Mouse (Mus musculus) embryonic facial prominence, embryonic 11.5 days (tissue): Measurements from ENCODE around the gene Kif13a. TPM values are rescaled to one million over a fixed set of nuclear protein-coding genes. Genes with fewer than 3 reads are reported as not detected.

Experiments used
- ATAC-seq: fragments of 200-750 bp; cut with Nextera tagmentation; replicated peaks from 2 replicates; pipeline ENCODE4 v1.8.0; 2017; ENCODE audit warnings: low read depth; ENCODE audit not compliant: insufficient number of reproducible peaks, low FRiP score, low TSS enrichment
- DNase-seq: peaks from one replicate; pipeline ENCODE4 v3.0.0-alpha.2; 2015; ENCODE audit warnings: low spot score
- H3K27ac ChIP-seq: fragments of 300-500 bp; sonication (generic); replicated peaks from 2 replicates; pipeline ENCODE4 v1.5.1; 2014; ENCODE audit warnings: mild to moderate bottlenecking, low read depth, low read length, control low read depth
- H3K27me3 ChIP-seq: fragments of 300-500 bp; sonication (generic); 2 replicates; pipeline ENCODE4 v1.6.1; 2014; ENCODE audit warnings: mild to moderate bottlenecking, low read length, moderate library complexity, mixed read lengths; ENCODE audit not compliant: control insufficient read depth, insufficient read depth
- H3K36me3 ChIP-seq: fragments of 300-500 bp; sonication (generic); replicated peaks from 2 replicates; pipeline ENCODE4 v1.6.1; 2014; ENCODE audit warnings: low read depth, mild to moderate bottlenecking, low read length, moderate library complexity, mixed read lengths; ENCODE audit not compliant: control insufficient read depth, insufficient read depth
- H3K4me1 ChIP-seq: fragments of 300-500 bp; sonication (generic); 2 replicates; pipeline ENCODE4 v1.6.1; 2014; ENCODE audit warnings: low read length, mixed read lengths; ENCODE audit not compliant: control insufficient read depth, insufficient read depth
- H3K4me2 ChIP-seq: fragments of 300-500 bp; sonication (generic); 2 replicates; pipeline ENCODE4 v1.6.1; 2014; ENCODE audit warnings: low read depth, mild to moderate bottlenecking, control low read depth, low read length, moderate library complexity
- H3K4me3 ChIP-seq: fragments of 300-500 bp; sonication (generic); 2 replicates; pipeline ENCODE4 v1.5.1; 2014; ENCODE audit warnings: low read depth, low read length, control low read depth
- H3K9ac ChIP-seq: fragments of 300-500 bp; sonication (generic); replicated peaks from 2 replicates; pipeline ENCODE4 v1.6.1; 2014; ENCODE audit warnings: mild to moderate bottlenecking, control low read depth, low read length
- H3K9me3 ChIP-seq: fragments of 300-500 bp; sonication (generic); replicated peaks from 2 replicates; pipeline ENCODE4 v1.6.1; 2016; ENCODE audit warnings: mild to moderate bottlenecking, low read length, inconsistent platforms, mixed read lengths; ENCODE audit not compliant: control insufficient read depth
- WGBS: fragments of 180-500 bp; shearing (Covaris S2); extraction: QIAGEN DNeasy Blood & Tissue Kit; methylation state at CpG from one replicate; pipeline ENCODE4 v1.1.7; 2014; 5-methylcytosine and 5-hydroxymethylcytosine counted together
- polyA plus RNA-seq: library from polyadenylated mRNA; unstranded; fragments of >200 nt; fragmentation: Nextera tagmentation; extraction: Ambion mirVana; gene quantifications from 2 replicates; pipeline ENCODE4 v1.2.1, GENCODE M21; 2014

Kif13a gene
- polyA plus RNA-seq, 1 experiment from 2014 or later: 19.1 TPM

DNA sequence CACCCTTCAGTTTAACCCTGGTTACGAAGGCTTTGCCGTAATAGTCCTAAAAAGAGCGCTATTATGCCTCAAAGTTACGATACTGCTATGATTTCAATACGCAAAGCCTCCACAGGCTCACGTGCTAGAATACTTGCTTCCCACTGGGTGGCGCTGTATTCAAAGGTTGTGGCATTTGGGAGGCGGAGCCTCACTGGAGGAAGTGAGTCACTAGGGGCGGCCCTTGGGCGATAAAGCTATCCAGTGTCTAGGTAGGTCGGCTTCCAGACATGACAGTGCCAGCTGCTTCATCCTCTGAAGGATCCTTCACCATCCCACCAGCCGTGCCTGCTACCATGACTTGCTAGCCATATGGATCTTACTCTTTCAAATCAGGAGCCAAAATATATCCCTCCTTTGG lies 119.6 kb downstream of the Kif13a start:
- Histone ChIP-seq H3K4me2 (no peak overlapping the region), H3K9me3 (no peaks in the 10 kb centered on the region), H3K27ac (no peak overlapping the region), H3K4me3 (no peak overlapping the region), H3K9ac (no peak overlapping the region), H3K36me3 (peaks cover 8% of the 10 kb centered on the region), H3K27me3 (no peaks in the 10 kb centered on the region), H3K4me1 (no peaks in the 10 kb centered on the region)
- DNase-seq (peak; percentile 36), ATAC-seq (no peak)
- WGBS: 94% methylated on average over 12 of the region's 12 CpGs

GRCm38 (mm10) chr13:46807901-46808300 lies 121.8 kb downstream of the Kif13a start:
- H3K4me2 ChIP-seq: no peak overlapping the region
- H3K27me3 ChIP-seq: no peaks in the 10 kb centered on the region

GRCm38 (mm10) chr13:46801196-46801595 lies 128.5 kb downstream of the Kif13a start:
- Histone ChIP-seq H3K4me1 (no peaks in the 10 kb centered on the region), H3K9ac (no peak overlapping the region), H3K36me3 (no peaks in the 10 kb centered on the region), H3K27ac (no peak overlapping the region), H3K9me3 (no peaks in the 10 kb centered on the region), H3K27me3 (no peaks in the 10 kb centered on the region), H3K4me3 (no peak overlapping the region), H3K4me2 (no peak overlapping the region)
- DNase-seq (no peak), ATAC-seq (no peak)
- WGBS: 89% methylated on average over 13 of the region's 13 CpGs

More at GRCm38 (mm10) chr13:46807901-46808300, 121.8 kb downstream of the Kif13a start:
- Histone ChIP-seq H3K4me1 (no peaks in the 10 kb centered on the region), H3K9me3 (no peaks in the 10 kb centered on the region), H3K27ac (no peak overlapping the region), H3K9ac (no peak overlapping the region), H3K4me3 (no peak overlapping the region), H3K36me3 (peaks cover 8% of the 10 kb centered on the region)
- 91% methylated on average over 11 of the region's 11 CpGs for WGBS
- DNase-seq (no peak), ATAC-seq (no peak)

GRCm38 (mm10) chr13:46798156-46798555 lies 131.5 kb downstream of the Kif13a start:
- DNase-seq: peak; percentile 69
- Histone ChIP-seq H3K4me3 (no peak overlapping the region), H3K9me3 (no peaks in the 10 kb centered on the region), H3K9ac (no peak overlapping the region), H3K27me3 (no peaks in the 10 kb centered on the region), H3K27ac (no peak overlapping the region), H3K4me1 (no peaks in the 10 kb centered on the region), H3K36me3 (0 out of 2 replicates have a peak, but pooled peaks cover 3% of the 10 kb centered on the region), H3K4me2 (no peak overlapping the region)
- no peak for ATAC-seq
- WGBS: 38% methylated on average over 4 of the region's 4 CpGs

- Histone ChIP-seq H3K4me1 (no peaks in the 10 kb centered on the region), H3K9me3 (no peaks in the 10 kb centered on the region), H3K27ac (no peak overlapping the region), H3K27me3 (no peaks in the 10 kb centered on the region), H3K36me3 (0 out of 2 replicates have a peak, but pooled peaks cover 3% of the 10 kb centered on the region), H3K4me2 (no peak overlapping the region), H3K4me3 (no peak overlapping the region), H3K9ac (no peak overlapping the region)
- DNase-seq (no peak), ATAC-seq (no peak)
- WGBS: 89% methylated on average over 1 of the region's 1 CpGs
These were observed 133.3 kb downstream of the Kif13a start for GRCm38 (mm10) chr13:46796381-46796780.

DNA sequence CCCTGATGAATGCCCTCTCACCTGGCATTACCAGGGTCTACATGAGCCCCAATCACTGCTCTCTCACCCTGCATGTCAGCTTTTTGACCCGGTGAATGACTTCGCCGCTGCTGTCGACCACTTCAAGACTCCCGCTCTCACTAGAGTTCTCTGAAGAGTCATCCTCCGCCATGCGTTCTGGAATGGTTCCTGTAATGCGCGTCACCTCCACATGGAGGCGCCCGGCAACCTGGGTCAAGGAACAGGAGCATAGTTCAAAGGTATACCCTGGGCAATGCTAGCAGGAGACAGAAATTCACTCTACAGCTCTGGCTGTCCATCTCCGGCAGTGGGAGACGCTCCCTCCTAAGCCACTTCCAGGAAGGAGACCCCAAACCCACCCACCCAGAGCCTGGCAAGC lies 135.8 kb downstream of the Kif13a start:
- ATAC-seq (no peak), DNase-seq (no peak)
- Histone ChIP-seq H3K9me3 (no peaks in the 10 kb centered on the region), H3K36me3 (0 out of 2 replicates have a peak, but pooled peaks cover 3% of the 10 kb centered on the region), H3K27ac (no peak overlapping the region), H3K4me2 (no peak overlapping the region), H3K4me1 (no peaks in the 10 kb centered on the region), H3K9ac (no peak overlapping the region), H3K27me3 (no peaks in the 10 kb centered on the region), H3K4me3 (no peak overlapping the region)
- 73% methylated on average over 13 of the region's 13 CpGs for WGBS

GRCm38 (mm10) chr13:46788452-46788851 lies 141.2 kb downstream of the Kif13a start:
- Histone ChIP-seq H3K4me2 (no peak overlapping the region), H3K27ac (no peak overlapping the region), H3K4me1 (no peaks in the 10 kb centered on the region), H3K36me3 (0 out of 2 replicates have a peak, but pooled peaks cover 1% of the 10 kb centered on the region), H3K9me3 (no peaks in the 10 kb centered on the region), H3K4me3 (no peak overlapping the region), H3K9ac (no peak overlapping the region), H3K27me3 (no peaks in the 10 kb centered on the region)
- DNase-seq: no peak
- ATAC-seq: no peak
- 85% methylated on average over 8 of the region's 8 CpGs for WGBS

DNA sequence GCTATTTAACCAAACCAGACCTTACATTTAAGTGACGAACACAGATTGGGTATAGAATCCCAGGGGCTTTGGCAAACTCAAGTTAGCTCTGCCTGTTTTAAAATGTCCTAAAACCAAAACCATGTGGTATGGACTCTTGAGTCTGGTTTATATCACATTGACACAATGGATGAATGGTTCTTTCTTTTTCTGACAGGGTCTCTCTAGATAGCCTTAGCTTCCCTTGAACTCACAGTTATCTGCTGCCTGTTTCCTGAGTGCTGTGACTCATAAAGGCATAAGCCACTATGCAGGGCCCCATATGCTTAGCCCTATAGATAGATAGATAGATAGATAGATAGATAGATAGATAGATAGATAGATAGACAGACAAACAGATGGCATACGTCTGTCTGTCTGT lies 142.8 kb downstream of the Kif13a start:
- H3K27ac ChIP-seq: no peak overlapping the region
- 92% methylated on average over 2 of the region's 2 CpGs for WGBS
- H3K27me3 ChIP-seq: no peaks in the 10 kb centered on the region
- H3K4me3 ChIP-seq: no peak overlapping the region
- no peaks in the 10 kb centered on the region for H3K9me3 ChIP-seq
- no peak overlapping the region for H3K9ac ChIP-seq
- no peaks in the 10 kb centered on the region for H3K36me3 ChIP-seq
- no peak for DNase-seq
- H3K4me1 ChIP-seq: no peaks in the 10 kb centered on the region
- ATAC-seq: no peak
- H3K4me2 ChIP-seq: no peak overlapping the region
